Mouse (Mus musculus) embryonic facial prominence, embryonic 14.5 days (tissue): ENCODE data around the gene Mfap2. TPM values are rescaled to one million over a fixed set of nuclear protein-coding genes. Genes with fewer than 3 reads are reported as not detected.

Experiments
- ATAC-seq: fragments of 200-750 bp; cut with Nextera tagmentation; 2 replicates; pipeline ENCODE4 v1.8.0; 2017; ENCODE audit warnings: low read depth, moderate number of reproducible peaks, moderate TSS enrichment
- DNase-seq: peaks from one replicate; pipeline ENCODE4 v3.0.0-alpha.2; 2015; ENCODE audit warnings: low spot score
- H3K27ac ChIP-seq: fragments of 300-500 bp; sonication (generic); replicated peaks from 2 replicates; pipeline ENCODE4 v1.5.1; 2014; ENCODE audit warnings: low read depth, mild to moderate bottlenecking, low read length, moderate library complexity
- H3K27me3 ChIP-seq: fragments of 300-500 bp; sonication (generic); replicated peaks from 2 replicates; pipeline ENCODE4 v1.6.1; 2014; ENCODE audit warnings: low read length; ENCODE audit not compliant: control insufficient read depth, insufficient read depth
- H3K36me3 ChIP-seq: fragments of 300-500 bp; sonication (generic); 2 replicates; pipeline ENCODE4 v1.6.1; 2014; ENCODE audit warnings: low read length, mixed read lengths; ENCODE audit not compliant: control insufficient read depth, insufficient read depth
- H3K4me1 ChIP-seq: fragments of 300-500 bp; sonication (generic); 2 replicates; pipeline ENCODE4 v1.6.1; 2014; ENCODE audit warnings: antibody characterized with exemption, low read length; ENCODE audit not compliant: control insufficient read depth, insufficient read depth
- H3K4me2 ChIP-seq: fragments of 300-500 bp; sonication (generic); 2 replicates; pipeline ENCODE4 v1.6.1; 2014; ENCODE audit warnings: low read depth, mild to moderate bottlenecking, low read length, moderate library complexity, mixed read lengths
- H3K4me3 ChIP-seq: fragments of 300-500 bp; sonication (generic); 2 replicates; pipeline ENCODE4 v1.5.1; 2014; ENCODE audit warnings: low read depth, mild to moderate bottlenecking, low read length
- H3K9ac ChIP-seq: fragments of 300-500 bp; sonication (generic); 2 replicates; pipeline ENCODE4 v1.6.1; 2014; ENCODE audit warnings: low read depth, mild to moderate bottlenecking, low read length, moderate library complexity, mixed read lengths
- H3K9me3 ChIP-seq: fragments of 300-500 bp; sonication (generic); 2 replicates; pipeline ENCODE4 v1.6.1; 2016; ENCODE audit warnings: low read length; ENCODE audit not compliant: control insufficient read depth
- WGBS: fragments of 180-500 bp; shearing (Covaris S2); extraction: QIAGEN DNeasy Blood & Tissue Kit; methylation state at CpG from one replicate; pipeline ENCODE4 v1.1.7; 2014; 5-methylcytosine and 5-hydroxymethylcytosine counted together
- polyA plus RNA-seq: library from polyadenylated mRNA; unstranded; fragments of >200 nt; fragmentation: Nextera tagmentation; extraction: Ambion mirVana; gene quantifications from 2 replicates; pipeline ENCODE4 v1.2.1, GENCODE M21; 2014

Gene Mfap2
- 745 and 811 TPM in 2 replicates for polyA plus RNA-seq

- Histone ChIP-seq H3K27me3 (no peaks in the 10 kb centered on the region), H3K4me2 (peak within 1 kb of the TSS; percentile 66), H3K9ac (peak within 1 kb of the TSS; percentile 86), H3K4me3 (peak within 1 kb of the TSS; percentile 63), H3K27ac (peak within 1 kb of the TSS; percentile 91), H3K36me3 (peaks cover 54% of the 10 kb centered on the region), H3K9me3 (no peaks in the 10 kb centered on the region), H3K4me1 (peaks cover 21% of the 10 kb centered on the region)
- ATAC-seq (peak; percentile 0; the same call in 1 of the 2 replicates), DNase-seq (no peak)
- 11% methylated on average over 6 of the region's 7 CpGs for WGBS
Measured at GRCm38 (mm10) chr4:141010118-141010517, at the start of gene Mfap2. Gene Mfap2 (plus strand): TSS chr4:141010418.

- Histone ChIP-seq H3K36me3 (peaks cover 5% of the 10 kb centered on the region; the same call in 1 of the 2 replicates), H3K9me3 (no peaks in the 10 kb centered on the region), H3K4me1 (peaks cover 14% of the 10 kb centered on the region; the same call in 1 of the 2 replicates), H3K4me2 (peak within 1 kb of the TSS; percentile 87), H3K27ac (peak within 1 kb of the TSS; percentile 83), H3K9ac (peak within 1 kb of the TSS; percentile 91), H3K4me3 (peak within 1 kb of the TSS; percentile 84), H3K27me3 (no peaks in the 10 kb centered on the region)
- DNase-seq (peak; percentile 100), ATAC-seq (peak; percentile 97)
- WGBS, result 2% methylated on average over 35 of the region's 37 CpGs
Measured at GRCm38 (mm10) chr4:140960781-140961466, 49.3 kb upstream of the Mfap2 start, which contains the start of gene Sdhb. Gene Sdhb (plus strand): TSS chr4:140961203.

GRCm38 (mm10) chr4:140961467-140962206 lies 48.6 kb upstream of the Mfap2 start:
- ATAC-seq, result no peak; the same call in 1 of the 2 replicates
- peaks cover 14% of the 10 kb centered on the region; the same call in 1 of the 2 replicates for H3K4me1 ChIP-seq
- 1% methylated on average over 36 of the region's 38 CpGs for WGBS
- peak overlapping the region; percentile 91 for H3K9ac ChIP-seq
- no peaks in the 10 kb centered on the region for H3K27me3 ChIP-seq
- DNase-seq, result no peak
- H3K9me3 ChIP-seq, result no peaks in the 10 kb centered on the region
- peak overlapping the region; percentile 84 for H3K4me3 ChIP-seq
- peak overlapping the region; percentile 87 for H3K4me2 ChIP-seq
- peaks cover 12% of the 10 kb centered on the region; the same call in 1 of the 2 replicates for H3K36me3 ChIP-seq
- H3K27ac ChIP-seq, result peak overlapping the region; percentile 83

- peak overlapping the region; percentile 87 for H3K4me2 ChIP-seq
- H3K9ac ChIP-seq, result peak overlapping the region; percentile 91
- H3K4me3 ChIP-seq, result peak overlapping the region; percentile 84
- peaks cover 19% of the 10 kb centered on the region for H3K36me3 ChIP-seq
- WGBS, result 66% methylated on average over 8 of the region's 8 CpGs
- DNase-seq, result no peak
- no peaks in the 10 kb centered on the region for H3K9me3 ChIP-seq
- H3K27ac ChIP-seq, result no peak overlapping the region
- peaks cover 14% of the 10 kb centered on the region; the same call in 1 of the 2 replicates for H3K4me1 ChIP-seq
- no peak for ATAC-seq
- no peaks in the 10 kb centered on the region for H3K27me3 ChIP-seq
Measured at GRCm38 (mm10) chr4:140962207-140962909, 47.9 kb upstream of the Mfap2 start.

- H3K27me3 ChIP-seq, result no peaks in the 10 kb centered on the region
- H3K9me3 ChIP-seq, result no peaks in the 10 kb centered on the region
- ATAC-seq (no peak), DNase-seq (no peak)
- H3K4me1 ChIP-seq, result peaks cover 14% of the 10 kb centered on the region; the same call in 1 of the 2 replicates
- H3K27ac ChIP-seq, result no peak overlapping the region
- peaks cover 25% of the 10 kb centered on the region for H3K36me3 ChIP-seq
- H3K4me3 ChIP-seq, result no peak overlapping the region
- H3K4me2 ChIP-seq, result no peak overlapping the region
- WGBS, result 40% methylated on average over 5 of the region's 5 CpGs
- H3K9ac ChIP-seq, result no peak overlapping the region
Measured at GRCm38 (mm10) chr4:140962950-140963349, 47.3 kb upstream of the Mfap2 start.

- no peak overlapping the region for H3K4me2 ChIP-seq
- WGBS, result 81% methylated on average over 9 of the region's 9 CpGs
- peaks cover 34% of the 10 kb centered on the region for H3K36me3 ChIP-seq
- H3K27ac ChIP-seq, result no peak overlapping the region
- ATAC-seq, result no peak
- no peak overlapping the region; the same call in 1 of the 2 replicates for H3K9ac ChIP-seq
- DNase-seq, result no peak
- no peaks in the 10 kb centered on the region for H3K9me3 ChIP-seq
- H3K4me1 ChIP-seq, result peaks cover 14% of the 10 kb centered on the region; the same call in 1 of the 2 replicates
- H3K4me3 ChIP-seq, result no peak overlapping the region
- no peaks in the 10 kb centered on the region for H3K27me3 ChIP-seq
Measured at GRCm38 (mm10) chr4:140963941-140964597, 46.1 kb upstream of the Mfap2 start.

- Histone ChIP-seq H3K27me3 (no peaks in the 10 kb centered on the region), H3K27ac (no peak overlapping the region)
Measured at GRCm38 (mm10) chr4:140964620-140965019, 45.6 kb upstream of the Mfap2 start.

More at GRCm38 (mm10) chr4:140964620-140965019, 45.6 kb upstream of the Mfap2 start:
- H3K4me1 ChIP-seq, result peaks cover 14% of the 10 kb centered on the region; the same call in 1 of the 2 replicates
- H3K9me3 ChIP-seq, result no peaks in the 10 kb centered on the region
- 18% methylated on average over 7 of the region's 7 CpGs for WGBS
- DNase-seq (peak; percentile 78), ATAC-seq (no peak)
- H3K4me3 ChIP-seq, result no peak overlapping the region
- H3K9ac ChIP-seq, result no peak overlapping the region
- H3K4me2 ChIP-seq, result no peak overlapping the region
- H3K36me3 ChIP-seq, result peaks cover 40% of the 10 kb centered on the region
